Mouse (Mus musculus) layer of hippocampus, adult 11-12 months (tissue): ENCODE measurements around the gene St8sia1.

Experiments
- DNase-seq: peaks from one replicate; pipeline ENCODE4 v3.0.0; 2022; ENCODE audit warnings: low spot score

St8sia1 gene

DNA sequence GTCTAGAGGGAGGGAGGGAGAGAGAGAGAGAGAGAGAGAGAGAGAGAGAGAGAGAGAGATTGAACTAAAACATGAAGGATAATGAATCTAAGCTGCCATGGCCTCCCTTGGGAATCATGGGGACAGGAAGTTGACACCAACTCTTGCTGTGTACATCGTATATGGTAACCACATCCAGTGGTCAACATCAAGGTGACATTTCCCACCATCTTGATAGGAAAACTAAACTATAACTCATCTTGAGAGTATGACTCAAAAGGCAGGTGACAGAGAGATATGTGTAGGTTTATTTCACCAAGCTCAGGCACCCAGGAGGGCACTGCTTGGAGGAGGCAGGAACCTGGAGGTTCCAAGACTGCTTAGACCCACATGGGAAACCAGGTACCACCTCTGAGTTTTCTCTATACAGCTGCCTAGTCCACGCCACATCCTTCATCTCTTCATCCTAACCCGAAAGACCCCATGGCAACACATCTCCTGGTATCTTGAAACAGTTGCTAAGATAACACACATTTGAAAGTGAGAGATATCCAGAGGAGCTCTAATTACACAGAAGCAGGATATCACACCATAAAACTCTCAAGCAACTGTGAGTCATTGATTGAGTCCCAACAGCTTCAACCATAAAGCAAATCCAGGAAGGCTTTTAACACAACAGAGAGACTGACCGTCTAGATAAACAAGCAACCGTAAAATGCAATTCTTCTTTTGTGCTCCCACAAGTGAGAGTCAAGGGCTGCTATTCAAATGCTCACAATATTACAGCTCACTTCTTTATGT is 141.1 kb downstream of the St8sia1 start:
- no peak for DNase-seq

DNA sequence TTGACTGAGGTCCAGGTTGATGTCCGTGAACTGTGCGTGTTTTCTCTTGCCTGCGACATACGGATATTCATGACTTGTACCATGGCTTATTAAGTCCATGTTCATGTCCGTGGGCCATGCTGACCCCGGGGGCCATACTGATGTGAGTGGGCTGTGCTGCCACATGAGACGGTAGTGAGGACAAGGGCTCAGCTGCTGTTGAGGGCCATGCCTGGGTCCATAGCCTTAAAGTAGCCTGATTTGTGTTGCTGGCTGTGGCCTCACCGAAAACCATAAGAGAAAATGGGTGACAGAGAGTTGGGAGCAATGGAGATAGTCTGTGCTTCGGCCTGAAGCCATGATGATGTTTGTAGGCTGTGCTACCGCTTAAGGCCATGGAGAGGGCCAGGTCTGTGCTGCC is 145.9 kb downstream of the St8sia1 start:
- DNase-seq, result no peak

DNA sequence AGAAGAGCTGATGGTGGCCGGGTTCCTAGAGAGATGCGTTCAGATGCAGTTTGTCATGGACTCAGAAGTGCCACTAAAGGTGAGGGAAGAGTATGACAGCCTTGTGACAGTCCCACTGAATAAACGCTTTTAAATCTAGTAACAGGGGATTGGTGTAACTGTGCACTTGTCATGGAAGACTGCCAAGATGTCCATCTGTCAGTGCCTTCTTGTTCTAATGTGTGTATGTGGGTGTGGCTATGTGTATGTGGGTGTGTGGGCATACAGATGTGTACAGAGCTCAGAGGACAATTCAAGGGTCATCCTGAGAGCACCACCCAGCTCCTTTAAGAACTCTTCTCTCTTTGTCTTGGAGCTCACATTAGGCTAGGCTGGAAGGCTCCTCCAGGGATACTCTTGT is 148.7 kb downstream of the St8sia1 start:
- no peak for DNase-seq

DNA sequence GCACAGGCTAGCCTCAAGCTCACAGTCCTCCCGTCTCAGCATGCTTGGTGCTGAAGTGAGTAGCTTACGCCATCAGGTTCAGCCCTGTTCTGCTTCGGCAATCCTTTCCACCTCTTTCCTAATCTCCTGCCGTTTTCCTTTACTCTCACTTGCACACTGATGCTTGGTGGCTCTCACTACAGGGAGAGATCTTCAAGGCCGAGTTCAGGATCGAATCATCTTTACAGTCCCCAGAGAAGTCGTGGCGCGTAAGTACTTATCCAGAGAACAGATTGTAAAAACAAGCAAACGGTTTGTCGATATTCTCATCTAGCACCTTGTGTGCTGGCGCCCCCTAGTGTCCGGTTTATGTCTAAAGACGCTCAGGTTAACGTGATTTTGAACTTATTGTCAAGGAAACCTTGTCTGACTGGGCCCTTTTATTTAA is 149.7 kb downstream of the St8sia1 start:
- peak; percentile 91 for DNase-seq

DNA sequence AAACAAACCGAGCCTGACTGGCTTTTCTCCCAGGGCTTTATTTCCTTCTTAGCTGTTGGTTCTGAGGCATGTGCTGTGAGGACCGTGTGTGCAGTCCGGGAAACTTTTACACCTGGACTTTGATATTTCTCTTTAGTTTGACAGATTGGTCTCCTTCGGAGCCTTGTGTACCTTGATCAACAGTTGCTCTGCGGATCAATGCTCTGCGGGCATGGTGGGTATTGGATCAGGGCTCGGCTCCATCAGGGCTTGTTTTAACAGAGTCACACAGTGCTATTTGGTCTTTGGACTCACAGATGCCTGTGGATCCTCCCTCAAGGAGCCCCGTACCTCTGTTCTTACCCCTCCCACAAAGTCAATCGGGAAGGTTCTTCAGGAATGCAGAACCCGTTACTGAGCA is 150.2 kb downstream of the St8sia1 start:
- no peak for DNase-seq

DNA sequence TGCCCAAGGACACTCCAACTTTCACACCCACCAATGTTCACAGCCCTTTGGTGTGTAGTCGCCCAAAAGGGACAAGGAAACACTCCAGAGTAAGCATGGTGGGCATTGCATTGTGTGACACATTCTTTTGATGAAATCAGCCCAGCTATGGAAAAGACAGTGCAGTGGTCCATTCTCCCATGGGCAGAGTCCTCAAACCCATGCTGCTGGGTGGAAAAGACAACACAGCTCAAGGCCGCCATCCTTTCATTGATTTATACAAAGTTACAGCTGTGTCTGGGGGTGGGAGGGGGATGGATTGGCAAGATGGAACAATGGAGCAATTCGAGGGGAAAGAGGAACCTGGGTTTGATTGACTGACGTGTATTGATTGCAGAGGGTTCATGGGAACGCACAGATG is 151.3 kb downstream of the St8sia1 start:
- DNase-seq, result no peak

DNA sequence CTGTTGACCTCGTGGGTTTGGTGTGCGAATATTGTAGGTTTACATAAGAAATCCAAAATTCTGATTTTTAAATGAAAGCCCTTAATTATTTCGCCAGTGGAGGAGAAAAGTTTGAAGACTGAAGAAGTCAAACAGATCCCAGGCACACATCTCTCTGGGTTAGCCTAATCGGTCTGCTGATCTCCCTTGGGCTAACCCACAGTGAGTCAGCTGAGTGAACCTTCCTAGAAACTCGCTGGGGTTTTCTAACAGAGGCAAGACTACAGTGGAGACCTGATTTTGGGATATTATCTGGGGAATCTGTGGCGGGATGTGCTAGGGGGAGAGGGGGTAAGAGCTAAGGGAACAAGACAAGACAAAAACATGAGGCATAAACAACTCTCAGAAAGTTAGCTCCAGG is 154.0 kb downstream of the St8sia1 start:
- no peak for DNase-seq

DNA sequence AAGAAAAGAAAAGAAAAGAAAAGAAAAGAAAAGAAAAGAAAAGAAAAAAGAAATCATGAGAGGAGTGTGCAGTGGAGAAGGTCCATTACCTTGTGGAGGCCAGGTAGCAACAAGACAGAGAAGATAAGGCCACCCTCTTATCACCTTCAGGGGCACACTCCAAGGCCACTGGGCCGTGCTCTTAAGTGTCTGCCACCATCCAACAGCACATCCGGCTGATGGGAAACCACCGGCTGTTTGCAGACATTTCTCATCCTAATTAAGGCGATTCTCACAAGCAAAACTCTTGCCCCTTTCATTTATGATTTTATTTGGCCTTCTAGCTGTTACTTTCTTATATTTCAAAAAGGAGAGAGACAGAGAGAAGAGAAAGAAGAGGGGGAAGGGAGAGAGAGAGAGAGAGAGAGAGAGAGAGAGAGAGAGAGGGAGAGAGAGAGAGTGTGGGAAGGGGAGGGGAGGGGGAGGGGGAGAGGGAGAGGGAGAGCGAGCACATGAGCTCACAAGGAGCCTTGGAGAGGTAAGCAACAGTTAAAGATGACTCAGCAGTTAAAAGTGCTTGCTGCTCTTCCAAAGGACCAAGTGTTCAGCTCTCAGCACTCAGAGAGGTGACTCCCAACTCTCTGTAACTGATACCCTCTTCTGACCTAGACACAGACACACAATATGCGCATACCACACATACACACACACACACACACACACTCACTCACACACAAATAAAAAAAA is 154.7 kb downstream of the St8sia1 start:
- DNase-seq, result no peak

DNA sequence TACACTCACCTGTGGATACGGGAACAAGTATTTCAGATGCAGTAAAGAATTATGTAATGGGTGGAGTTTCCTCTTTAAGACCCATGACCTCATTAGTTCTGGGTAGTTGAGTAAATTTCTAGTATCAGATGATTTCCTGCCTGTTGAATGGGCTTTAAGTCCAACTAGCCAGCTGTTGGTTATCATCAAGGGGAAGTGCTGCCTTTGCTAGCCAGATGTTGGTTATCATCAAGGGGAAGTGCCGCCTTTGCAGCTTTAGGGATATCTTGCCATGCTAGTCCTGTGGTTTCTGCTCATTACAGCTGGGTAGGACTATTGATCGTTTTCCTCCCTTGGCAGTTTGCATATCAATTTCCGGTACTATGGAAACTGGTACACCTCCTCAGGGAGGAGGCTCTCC is 157.9 kb downstream of the St8sia1 start:
- no peak for DNase-seq

DNA sequence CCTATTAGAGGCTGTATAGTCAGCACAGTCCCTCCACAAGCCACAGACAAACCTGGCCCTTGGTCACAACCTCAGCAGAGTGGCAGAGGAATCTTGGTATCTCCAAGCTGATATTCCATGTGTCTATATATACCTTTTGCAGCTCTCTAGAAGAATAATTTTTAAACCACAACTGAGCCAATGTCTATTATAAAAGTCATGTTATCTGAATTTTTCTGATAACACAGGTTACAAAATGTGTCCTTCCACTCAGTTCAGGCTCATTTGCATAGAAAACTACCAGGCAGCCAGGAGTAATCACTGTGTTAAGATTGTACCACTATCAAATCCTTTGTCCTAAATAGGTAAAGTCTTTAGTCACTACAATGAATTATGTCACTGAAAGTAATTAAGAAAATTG is 159.8 kb downstream of the St8sia1 start, which contains the start of gene Sult6b2:
TSS of gene Sult6b2 (minus strand) at position 101 of the 400 bp plus-strand sequence.
- no peak for DNase-seq

DNA sequence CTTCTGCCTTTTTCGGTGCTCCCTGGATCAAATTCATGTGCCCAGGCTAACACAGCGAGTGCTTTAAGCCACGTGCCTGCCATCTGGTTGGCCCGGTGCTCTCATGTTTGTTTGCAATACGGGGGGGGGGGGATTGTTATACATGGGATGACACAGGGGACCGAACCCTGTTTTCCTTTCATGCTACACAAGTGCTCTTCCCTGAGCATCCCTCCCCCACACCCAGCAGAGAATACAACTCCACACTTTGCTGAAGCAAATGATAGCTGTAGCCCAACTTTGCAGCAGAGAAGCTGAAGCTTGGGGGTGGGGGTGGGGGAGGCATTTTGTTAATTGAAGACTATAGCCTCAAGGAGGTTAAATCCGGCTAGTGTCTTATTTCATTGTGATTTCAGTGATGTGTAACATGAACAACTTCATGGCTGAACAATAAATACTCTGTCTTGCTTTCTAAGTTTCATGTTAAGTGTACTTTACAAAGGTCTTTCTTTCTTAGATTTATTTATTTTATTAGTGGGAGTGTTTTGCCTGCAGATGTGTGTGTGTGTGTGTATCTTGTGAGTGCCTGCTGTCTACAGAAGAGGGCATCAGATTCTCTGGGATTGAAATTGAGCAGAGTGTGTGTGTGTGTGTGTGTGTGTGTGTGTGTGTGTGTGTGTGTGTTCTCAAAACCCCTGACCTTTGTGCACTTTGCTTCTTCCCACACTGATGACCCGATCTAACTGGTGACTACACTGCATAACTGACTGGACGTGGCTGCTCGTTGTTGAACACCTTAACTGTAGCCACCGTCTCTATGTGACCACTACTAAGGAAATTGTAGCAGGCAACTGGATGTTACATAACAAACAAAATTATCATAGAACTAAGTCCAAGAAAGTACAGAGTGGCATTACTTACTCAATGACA is 161.4 kb downstream of the St8sia1 start:
- DNase-seq, result no peak

DNA sequence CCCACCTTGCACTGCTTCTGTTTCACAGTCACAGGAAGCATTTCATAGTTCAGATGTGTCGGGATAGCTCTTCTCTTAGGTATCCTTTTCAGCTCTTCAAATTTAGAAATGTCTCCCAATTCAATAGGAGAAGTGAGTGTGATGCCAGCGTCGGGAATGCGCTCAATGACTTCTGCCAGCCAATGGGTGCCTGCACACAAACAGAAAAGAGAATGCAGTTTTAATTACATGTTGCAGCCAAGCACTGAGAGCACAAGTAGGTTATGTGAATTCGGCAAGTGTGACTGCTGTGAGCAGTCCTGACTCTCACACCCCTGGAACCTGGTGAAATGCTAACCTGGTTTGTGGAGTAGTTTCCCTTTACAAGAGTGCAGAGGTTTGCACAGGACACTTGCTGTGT is 162.6 kb downstream of the St8sia1 start:
- DNase-seq, result no peak

DNA sequence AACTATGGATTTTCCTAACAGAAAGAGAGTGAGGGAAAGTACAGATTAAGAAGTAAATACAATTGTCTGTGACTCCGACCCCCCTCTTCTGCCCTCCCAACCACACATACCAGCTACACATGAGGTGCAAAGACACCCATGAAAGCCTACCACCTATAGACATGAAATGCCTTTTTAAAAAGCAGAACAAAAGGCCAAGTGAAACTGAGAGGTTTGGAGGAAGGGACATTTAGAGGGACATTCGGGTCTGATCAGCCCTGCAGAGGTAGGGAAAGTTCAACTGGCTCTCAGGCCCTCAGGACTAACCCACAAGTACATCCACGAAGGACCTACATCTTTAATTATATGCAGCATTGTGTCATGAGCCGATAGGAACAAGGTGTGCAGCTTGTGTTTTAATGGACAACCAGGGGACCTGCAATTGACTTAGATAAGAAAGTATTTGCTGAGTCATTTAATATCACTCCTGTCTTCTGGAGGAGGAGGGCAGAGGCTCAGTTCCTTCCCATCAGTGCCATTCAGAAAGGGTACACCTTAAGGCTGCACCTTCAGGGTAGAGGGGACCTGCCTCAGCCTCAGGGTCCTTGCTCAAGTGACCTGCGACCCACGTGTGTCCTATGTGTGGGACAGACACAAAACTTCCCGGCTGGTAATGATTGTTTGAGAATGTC is 164.4 kb downstream of the St8sia1 start:
- no peak for DNase-seq

DNA sequence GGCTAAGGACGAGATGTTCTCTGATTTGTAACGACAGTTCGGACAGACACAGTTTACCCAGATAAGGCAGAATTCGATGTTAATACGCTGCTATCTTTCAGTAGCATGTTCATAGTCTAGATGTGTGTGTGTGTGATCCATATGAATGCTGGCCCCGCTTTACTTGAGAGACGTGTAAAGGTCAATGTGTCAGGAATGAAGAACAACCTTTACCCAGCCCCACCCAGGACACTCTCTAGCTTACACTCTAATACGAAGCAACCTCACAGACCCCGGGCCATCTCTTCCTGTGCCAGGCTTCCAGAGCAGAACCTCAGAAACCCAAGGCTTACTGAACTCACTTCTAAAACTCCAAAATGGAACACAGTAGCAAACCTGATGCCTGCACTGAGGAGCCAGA is 165.4 kb downstream of the St8sia1 start:
- no peak for DNase-seq

DNA sequence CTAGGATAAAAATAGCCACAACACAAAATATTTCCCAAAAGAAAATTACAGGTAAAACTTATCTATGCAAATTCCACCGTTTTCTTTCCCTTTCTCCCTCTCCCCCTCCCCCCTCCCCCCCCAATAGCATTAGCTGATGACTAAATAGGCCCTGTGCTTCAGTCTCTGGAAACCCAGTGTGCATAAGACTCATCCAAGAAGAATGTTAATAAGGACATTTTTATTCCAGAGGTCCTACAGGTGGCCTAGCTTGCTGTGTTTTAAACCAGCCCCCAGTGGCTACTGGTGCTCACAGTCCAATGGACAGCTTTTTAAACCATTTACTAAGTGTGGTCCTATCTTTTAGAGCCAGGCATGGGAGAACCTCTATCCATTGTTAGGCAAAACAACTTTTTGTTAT is 166.3 kb downstream of the St8sia1 start:
- DNase-seq, result no peak

DNA sequence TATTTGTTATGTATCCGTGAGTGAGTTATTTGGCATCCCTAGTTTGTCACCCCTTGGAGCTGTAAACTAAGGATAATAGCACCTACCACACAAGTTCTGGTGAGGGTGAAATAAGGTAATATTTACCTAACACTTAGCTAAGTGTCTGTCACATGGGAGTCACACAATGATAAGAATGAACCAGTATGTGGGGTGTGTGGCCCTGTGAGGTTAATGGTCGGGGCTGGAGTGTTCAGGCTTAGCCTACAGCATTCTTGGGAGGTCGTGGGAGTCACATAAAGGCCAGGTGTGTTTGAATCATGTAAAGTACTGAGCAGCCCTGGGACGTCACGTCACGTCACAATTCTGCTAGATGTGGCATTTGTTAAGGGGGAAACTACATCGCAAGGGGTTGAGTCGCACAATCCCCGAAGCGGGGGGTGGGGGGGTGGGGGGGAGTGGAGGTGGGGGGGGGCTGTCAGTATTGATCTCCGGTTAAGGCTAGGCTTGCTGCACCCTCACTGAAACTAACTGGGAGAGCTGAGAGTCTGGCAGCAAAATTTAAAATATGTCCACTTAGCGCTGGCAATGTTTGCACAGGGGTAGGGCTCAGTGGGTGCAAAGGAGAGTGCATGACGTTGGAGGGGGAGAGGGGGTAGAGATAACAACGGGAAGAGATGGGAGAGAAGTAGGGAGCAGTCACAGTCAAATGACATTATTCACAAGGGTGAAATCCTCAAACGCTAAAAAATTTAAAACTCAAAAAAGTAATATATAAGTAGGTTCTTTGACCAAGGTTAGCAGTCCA is 168.4 kb downstream of the St8sia1 start:
- DNase-seq, result no peak

DNA sequence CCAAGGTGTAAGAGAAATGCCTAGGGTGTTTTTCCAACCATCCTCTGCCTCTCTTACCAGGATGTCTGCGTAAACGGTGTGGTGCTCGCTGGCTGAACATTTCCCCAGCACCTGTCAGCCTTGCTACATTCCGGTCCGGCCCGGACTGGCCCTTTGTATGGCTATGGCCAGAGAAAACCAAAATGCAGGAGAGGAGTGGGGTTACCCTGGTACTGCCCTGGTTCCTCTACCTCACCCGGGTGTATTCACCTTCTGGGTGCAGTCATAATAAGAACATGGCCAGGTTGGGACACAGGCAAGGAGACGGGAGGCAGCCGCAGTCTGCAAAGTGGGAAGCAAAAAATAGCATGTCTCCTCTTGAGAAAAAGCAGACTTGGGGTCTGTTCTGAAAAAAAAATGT is 169.2 kb downstream of the St8sia1 start:
- DNase-seq, result no peak

DNA sequence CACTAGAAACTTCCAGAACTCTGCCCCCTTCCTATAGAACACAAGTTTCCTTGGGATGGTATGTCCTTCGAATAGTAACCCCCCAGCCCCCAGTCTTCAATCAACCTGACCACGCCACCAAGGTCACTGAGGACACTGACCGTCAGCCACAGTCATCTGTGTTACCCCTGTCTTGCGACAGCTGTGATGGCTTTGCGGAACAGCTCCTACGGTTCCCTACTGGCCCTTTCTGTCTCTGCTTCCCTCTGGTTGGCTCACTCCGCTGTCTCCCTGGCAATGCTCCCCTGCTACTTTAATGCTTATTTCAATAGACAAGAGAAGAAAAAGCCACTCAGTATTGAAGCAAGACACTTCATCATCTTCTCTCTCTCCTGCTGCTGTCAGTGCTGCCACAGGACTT is 170.8 kb downstream of the St8sia1 start:
- DNase-seq, result no peak

DNA sequence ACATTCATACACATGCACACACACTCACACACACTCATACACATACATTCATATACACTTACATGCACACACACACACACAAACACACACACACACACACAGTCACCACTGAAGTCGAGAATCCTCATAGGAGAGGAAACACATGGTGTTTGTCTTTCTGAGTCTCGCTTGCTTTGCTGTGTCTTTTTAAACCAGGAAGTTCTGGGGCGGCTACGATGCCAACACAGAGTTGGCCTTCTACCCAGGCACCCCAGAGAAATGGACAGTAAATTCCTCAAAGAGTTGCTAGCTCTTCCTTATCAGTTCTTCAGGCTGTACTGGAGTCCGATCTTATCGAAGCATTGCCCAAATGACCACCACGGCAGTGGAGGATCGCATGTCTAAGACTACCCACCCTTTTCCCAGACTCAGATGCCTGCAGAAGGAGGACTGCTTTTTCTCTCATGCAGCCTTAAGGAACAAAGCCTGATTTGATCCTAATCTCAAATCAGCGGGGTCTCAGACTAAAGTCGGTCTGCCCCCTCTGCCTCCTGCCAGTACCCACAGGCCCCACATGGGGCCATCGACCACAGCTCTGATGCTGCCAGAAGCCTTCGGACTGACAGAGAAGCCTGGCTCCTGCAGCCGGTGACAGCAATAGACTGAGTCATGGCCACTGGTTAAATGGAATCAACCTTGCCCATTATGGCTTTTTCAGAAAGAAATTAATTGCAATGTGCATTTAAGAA is 171.8 kb downstream of the St8sia1 start:
- no peak for DNase-seq

DNA sequence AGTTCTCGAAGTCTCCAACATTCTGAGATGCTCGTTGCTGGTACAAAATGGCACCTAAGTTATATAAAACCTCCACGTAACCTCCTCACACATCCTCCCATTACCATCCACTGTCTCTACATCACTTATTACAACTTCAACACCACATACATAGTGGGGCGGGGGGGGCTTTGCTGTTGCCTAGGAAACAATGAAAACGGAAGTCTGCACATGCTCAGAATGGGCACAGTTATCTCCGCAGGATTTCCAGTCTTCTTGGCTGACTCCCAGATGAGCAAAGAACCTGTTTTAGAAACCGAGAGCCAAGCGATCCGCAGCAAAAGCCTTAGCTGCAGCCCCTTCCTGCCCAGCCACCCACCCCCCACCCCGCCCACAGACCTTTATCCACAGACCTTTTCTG is 174.5 kb downstream of the St8sia1 start:
- DNase-seq, result no peak
